Mouse (Mus musculus): ENCODE measurements around the gene Rapgef2.
"Not testable (repeated sequence)": the region's sequence is repeated elsewhere in the genome, so short reads cannot be mapped to it uniquely, and the experiment has no call there.

The Rapgef2 gene

DNA sequence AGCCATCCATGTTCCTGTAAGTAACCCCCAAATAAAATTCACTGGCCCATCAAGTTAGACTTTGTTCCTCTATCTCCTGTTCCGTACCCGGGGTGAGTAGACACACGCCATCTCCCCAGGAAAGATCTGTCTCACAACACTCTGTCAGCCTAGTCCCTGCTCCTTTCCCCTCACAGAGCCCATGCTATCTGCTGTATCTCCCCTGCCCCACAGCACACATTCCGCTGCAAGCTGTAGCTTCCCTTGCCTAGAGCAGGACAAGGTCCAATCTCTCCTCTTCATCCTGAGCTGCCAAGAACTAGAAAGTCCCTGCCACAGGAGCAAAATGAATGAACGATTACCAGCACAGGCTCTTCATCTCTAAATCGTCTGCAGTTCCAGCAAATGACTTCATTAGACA, 184.6 kb downstream of the Rapgef2 start:
- ATAC-seq (ENCODE audit: low TSS enrichment) = peak; percentile 47

DNA sequence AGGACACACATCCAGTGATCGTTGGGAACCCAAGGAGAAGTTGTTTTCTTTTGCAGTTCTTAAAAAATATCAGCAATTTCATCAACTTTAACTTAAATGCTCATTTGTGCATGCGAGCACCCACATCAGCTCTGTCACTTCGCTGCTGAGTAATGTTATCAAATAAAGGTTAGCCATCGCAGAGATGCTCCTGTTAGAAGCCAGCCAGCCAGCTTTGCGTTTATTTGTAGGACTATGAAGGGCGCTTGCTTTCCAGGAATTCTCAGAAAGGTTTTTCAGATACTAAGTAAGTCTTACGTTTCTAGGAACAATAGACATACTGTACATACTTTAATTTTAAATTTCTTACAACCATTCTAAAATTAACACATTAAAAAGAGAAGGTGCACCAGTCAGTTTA, 185.5 kb downstream of the Rapgef2 start:
- 0 out of 2 replicates have a peak, but pooled peaks have one; percentile 50 for ATAC-seq (ENCODE audit: low TSS enrichment)

DNA sequence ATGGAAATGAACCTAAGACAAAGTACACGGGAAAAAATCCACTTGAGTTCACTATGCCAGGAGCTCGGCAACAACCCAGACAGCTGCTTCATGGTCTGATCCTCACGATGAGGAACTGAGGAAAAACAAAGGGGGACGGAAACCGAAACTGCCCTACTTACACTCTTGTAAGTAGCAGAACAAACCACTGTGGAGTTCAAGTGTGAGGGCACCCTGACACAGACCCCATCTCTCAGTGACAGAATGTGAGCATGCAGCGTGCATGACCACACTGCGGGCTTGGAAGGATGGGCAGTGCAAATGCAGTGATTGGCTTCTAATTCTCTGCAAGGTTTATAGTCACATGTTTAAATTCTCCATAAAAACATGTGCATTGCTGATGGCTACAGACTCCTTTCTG, 197.2 kb downstream of the Rapgef2 start:
- peak; percentile 32 for ATAC-seq (ENCODE audit: low TSS enrichment)

DNA sequence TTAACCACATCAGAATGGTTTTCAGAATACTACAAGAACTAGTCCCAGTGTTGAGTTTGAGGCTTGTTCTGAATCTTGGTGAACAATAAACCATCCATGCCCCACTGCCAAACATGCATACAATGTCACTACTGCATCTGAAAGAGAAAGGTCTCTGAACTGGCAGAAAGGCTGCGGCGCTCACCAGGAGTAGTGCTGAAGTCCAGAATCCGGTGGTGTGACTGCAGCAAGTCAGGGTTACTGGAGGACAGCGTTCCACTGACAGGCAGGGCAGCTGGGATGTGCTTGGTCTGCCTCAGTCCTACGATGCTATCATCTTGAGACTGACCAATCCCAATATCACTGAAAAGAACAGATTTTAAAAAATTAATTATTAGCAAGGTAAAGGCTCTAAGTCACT, 197.9 kb downstream of the Rapgef2 start:
- no peak for ATAC-seq (ENCODE audit: low TSS enrichment)

DNA sequence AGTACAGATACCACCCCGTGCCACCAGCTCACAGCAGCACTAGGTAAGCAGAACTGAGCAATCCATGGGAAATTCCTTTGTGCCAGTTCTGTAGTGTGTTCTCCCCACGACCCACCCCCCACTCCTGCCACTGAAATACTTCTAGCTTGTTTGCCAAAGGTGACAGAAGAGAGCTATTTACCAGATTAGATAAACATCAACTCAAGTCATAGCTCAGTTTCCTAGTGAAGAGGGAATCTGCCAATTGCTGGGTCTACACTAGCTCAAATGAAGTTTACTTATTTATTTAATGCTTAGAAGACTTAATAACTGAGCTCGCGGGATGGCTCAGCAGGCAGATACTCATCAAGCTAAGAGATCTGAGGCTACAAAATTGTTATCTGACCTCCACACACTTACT, 200.0 kb downstream of the Rapgef2 start:
- no peak for ATAC-seq (ENCODE audit: low TSS enrichment)

DNA sequence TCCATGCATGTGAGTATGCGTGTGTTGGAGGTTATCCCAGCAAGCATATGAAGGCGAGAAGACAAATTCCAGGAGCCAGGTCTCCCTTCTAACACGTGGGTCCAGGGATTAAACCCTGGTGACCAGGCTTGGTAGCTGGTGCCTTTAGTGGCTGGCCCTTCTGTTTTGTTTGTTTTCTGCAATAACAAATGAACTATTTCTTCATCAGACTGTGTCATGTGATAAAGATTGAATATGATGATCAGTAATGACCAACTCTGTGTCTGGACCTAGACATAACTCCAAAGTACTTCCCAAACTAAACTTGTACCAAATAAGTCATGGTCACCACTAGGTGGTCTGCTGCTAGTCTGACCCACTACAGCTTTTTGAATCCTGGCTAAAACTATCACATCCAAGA, 202.4 kb downstream of the Rapgef2 start:
- ATAC-seq (ENCODE audit: low TSS enrichment) = no peak

DNA sequence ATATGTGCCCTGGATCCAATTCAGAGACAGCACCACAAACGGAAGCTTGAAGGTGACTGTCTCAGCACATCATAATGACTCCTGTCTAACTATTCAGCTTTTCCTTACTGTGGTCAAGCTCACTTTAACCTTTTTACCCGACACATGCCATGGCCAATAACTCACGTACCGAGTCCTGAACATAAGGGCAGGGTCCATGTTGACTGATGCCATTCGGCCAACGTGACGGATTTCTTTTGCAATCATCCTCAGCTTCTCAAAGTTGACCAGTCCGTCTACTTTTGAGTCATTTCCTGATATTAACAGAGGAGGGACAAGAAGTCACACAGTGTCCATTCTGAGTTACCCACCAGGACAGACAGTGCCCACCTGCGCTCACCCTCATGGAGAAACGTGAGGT, 203.3 kb downstream of the Rapgef2 start:
- ATAC-seq (ENCODE audit: low TSS enrichment) = no peak

DNA sequence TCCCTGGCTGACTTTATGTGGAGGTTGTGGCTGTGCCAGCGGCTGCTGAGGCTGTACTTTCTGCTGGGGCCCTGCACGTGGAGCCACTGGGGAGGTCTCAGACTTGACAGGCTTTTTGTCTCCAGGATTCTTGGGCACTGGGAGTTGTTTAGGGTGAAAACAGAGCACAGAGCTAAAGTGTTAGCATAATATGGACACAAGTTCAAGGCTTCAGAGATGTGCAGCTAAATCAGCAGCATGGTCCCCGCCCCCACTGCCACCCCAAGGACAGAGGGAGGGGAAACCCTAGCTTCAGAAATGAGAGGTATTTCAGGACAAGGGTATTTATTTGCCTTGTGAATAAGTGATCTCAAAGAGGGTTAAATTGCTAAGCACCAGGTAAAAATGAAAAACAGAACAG, 207.2 kb downstream of the Rapgef2 start:
- ATAC-seq (ENCODE audit: low TSS enrichment) = no peak

DNA sequence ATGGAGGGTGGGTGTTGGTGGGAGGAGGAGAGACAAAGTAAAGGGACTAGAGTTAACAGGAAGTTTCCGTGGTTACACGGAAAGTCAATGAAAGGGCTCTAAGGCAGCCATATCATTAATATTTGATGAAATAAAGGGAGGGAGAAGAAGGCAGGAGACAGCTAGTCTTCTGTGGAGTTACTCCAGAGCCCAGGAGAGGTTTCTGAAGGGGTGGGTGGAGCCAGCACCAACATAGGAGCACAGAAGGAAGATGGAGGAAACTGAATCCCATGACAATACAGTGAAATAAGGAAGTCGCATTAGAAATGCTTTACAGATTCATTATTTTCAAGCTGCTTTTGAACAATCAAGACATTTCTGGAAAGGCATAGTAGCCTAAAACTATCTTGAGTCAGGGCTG, 211.3 kb downstream of the Rapgef2 start:
- ATAC-seq (ENCODE audit: low TSS enrichment) = no peak

DNA sequence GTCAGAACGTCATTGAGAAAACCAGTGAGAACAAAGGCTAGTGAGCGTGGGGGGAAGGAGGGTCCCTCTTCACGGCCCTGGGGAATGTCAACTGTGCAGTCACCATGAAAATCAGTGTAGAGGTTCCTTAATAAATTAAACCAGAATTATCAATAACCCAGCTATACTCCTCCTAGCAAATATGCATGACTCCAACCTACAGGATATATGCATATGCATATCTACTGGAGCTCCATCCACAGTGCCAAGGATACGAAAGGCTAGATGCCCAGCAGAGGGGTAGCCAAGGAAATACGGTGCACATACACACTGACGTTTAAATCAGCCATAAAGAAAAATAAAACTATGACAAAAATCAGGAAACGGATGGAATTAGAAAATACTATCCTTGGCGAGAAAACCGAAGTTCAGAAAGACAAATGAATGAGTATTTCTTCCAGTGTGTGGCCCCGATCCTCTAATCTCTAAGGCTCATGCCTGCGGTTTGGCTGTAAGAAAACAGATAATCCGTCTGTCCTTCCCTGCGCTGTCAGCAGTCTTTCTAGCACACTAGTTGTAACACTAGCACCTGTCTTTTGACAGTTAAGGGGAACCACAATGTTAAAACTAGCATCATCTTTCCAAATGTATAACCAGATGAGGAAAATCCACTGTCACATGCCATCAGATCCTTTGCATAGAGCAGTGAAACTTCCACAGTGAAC, 212.6 kb downstream of the Rapgef2 start:
- no peak for ATAC-seq (ENCODE audit: low TSS enrichment)

DNA sequence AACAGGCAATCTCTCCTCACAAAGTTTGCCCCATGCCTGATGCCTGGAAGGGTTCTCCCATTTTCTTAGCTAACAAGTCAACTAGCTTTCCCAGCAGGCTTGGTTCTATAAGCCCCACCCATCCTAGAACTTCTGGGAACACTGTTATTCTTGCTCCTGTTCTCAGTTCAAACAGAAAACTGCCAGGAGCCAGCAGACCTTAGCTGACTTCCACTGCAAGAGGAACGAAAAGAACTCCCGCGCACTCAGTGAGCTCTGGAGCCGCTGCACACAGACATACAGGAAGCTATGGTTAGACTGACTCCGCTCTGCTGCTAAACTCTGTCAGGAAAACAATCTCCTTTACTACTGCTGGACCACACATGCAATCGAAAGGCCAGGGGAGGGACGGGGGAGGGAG, 214.8 kb downstream of the Rapgef2 start:
- peak; percentile 53 for ATAC-seq (ENCODE audit: low TSS enrichment)

DNA sequence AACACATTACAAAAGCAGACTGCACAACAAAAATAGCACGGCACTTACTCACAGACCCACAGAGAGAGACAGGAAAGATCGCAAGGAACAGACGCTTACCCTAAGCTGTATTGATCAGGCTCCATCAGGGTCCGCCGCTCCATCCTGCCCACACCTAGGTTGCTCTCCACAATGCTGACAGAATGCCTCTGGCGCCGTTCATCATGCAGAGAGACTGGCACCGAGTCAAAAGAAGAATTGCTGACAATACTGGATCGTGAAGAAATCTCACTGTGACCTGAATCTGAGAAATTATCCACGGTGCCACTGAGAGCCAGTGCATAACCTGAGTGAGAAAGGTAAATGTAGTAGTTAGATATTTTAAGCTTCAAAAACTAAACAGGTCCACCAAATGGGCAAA, 216.4 kb downstream of the Rapgef2 start:
- ATAC-seq (ENCODE audit: low TSS enrichment) = 0 out of 2 replicates have a peak, but pooled peaks have one; percentile 6

DNA sequence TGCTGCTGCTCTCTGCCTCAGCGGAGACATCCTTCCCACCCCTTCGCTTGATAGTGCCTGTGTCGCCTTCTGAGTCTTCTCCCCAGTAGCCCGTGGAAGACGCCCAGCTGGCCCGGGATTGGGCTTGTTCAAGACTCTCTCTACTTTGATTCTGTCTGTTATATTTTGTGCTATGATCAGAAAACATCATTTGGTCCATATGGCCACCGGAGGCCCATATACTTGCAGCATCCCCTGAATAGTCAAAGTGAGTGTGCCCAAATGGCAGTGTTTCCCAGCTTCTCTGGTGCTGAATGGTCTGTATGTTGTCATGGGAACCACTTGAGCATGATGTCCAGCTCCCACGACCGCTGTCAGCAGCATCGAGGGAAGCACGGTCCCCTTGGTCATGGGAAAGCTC, 217.3 kb downstream of the Rapgef2 start:
- ATAC-seq (ENCODE audit: low TSS enrichment) = no peak

DNA sequence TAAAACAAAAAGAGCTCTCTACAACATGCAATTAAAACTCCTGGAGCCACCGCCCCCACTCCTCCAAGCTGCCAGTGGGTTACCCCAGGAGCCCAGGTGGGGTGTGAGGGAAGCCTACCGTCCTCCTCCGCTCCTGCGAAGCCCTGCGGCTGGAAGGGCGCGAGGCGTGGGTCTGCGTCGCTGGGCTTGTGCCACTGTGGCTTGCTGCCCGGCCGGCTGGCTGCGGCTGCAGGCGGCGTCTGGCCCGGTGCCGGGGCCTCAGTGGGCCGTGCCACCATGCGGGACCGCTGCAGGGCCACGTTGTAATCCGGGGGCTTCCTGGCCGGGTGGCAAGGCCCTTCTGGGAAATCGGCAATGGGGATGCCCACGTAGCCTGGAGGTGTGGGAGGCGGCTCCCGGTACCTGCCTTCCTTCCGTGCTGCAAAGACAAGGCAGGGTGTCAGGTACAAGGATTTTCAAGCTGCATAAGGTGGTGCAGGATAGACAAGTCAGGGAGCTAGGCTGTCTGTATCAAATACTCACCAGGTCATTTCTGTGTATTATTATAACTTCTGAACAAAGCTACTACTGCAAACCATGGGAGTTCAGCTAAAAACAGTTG, 219.8 kb downstream of the Rapgef2 start:
- ATAC-seq (ENCODE audit: low TSS enrichment) = peak; percentile 73

DNA sequence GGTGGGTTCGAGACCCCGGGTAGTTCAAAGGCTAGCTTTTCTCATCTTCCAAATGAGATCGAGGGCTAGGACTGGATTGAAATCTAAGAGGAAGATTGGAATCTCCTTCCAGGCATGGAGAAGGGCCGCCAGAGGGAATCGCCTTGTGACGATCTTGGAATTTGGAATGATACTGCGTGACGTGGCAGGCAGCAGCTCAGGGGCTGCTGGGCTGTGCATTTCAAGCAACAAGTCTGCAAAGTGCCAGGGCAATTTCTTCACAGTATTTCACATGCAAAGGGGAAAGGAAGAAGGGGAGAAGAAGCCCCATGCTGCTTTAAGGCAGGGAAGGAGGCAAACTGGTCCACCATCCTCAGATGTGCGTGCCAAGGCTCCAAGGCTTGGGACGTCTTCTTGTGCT, 222.2 kb downstream of the Rapgef2 start:
- no peak for ATAC-seq (ENCODE audit: low TSS enrichment)

DNA sequence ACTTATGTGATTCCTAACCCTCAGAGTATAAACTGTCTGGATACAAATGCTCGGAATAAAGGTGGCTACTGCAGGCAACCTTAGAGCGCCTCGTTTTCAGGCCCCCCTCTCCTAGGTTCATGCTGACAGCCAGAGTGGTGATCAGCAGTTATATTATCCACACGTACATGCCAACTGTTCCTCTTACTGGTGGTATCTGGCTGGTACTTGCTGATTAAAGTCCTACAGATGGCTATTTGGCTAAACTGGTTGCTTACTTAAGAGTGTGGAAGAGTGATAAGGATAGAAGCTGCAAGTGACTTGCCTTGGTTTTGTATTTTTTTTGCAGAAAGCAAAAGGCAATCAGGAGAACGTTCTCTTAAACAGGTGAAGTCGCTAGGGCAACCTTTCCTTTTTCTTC, 224.9 kb downstream of the Rapgef2 start:
- ATAC-seq (ENCODE audit: low TSS enrichment) = 0 out of 2 replicates have a peak, but pooled peaks have one; percentile 31

DNA sequence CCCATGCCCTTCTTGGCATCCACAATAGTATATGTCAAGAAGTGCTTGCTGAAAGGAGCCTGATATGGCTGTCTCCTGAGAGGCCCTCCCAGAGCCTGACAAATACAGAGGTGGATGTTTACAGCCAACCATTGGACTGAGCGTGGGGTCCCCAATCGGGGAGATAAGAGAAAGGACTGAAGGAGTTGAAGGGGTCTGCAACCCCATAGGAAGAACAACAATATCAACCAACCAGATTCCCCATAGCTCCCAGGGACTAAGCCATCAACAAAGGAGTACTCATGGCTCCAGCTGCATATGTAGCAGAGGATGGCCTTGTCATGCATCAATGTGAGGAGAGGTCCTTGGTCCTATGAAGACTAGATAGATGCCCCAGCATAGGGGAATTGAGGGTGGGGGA, 227.8 kb downstream of the Rapgef2 start:
- not testable (repeated sequence) for ATAC-seq (ENCODE audit: low TSS enrichment)

DNA sequence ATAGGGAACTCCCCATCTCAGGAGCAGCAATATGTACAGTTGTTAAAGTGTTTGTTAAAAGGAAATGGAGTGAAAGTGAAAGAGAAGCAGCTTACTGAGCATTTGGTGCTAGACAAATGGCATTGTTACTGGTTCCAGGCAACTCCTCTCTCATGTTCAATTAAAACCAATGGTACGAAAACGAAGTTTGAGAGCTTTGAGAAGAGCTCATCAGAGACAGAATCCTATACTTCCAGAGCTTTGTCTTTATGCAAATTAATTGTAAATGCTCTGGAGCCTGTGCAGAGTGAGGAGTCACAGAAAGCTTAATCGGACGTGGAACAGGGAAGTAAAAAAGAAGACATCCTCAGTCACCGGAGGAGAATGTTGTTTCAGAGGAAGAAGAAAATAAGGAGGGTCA, 241.1 kb downstream of the Rapgef2 start:
- ATAC-seq (ENCODE audit: low TSS enrichment) = no peak

DNA sequence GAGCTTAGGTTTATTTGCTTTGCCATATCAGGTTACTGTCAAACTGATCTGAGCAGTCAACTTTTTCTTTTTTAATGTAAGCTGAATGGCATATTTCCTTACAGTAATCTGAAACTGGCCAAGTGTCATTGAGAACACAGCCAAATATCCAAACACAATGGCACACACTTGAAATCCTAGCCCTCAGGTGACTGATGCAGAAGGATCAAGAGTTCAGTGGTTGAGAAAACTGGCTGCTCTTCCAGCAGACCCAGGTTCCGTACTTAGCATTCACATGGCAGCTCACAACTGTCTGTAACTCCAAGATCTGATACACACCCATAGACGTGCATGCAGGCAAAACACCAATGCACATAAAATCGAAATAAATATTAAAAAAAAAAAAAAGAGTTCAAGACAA, 243.3 kb downstream of the Rapgef2 start:
- no peak for ATAC-seq (ENCODE audit: low TSS enrichment)

DNA sequence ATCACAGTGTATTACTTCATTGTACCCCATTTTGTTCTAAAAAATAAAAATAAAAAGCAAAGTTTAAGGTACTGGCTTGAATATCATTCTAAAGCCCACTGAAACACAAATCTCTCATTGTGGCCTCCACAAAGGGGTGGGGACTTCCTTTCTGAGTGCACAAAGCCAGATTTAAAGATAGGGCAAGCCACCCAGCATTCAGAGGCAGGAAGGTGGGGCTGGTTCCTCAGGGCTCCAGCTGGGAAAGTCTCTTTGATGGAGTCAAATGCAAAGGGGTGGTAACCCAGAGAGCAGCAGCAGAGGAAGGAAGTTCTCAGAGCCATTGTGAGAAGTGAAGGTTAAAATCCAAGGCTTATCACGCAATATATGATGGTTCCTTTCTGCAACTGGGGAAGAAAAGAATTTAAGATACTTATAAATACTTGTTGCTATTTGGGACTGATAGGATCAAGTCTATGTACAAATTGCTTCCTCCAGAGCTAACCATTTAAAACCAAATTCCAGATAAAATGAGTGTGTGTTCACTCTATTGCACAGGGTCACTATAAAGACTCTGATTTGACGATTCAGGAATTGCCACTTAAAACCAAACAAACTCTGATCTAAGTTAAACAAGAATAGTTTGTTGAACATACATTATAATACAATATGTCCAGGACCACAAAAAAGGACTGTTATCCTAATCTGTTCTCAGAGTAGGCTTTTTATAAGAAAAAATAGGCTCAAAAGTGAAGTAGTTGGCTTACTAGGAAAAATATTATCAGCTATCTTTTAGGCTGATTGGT, 246.5 kb downstream of the Rapgef2 start:
- ATAC-seq (ENCODE audit: low TSS enrichment) = no peak

DNA sequence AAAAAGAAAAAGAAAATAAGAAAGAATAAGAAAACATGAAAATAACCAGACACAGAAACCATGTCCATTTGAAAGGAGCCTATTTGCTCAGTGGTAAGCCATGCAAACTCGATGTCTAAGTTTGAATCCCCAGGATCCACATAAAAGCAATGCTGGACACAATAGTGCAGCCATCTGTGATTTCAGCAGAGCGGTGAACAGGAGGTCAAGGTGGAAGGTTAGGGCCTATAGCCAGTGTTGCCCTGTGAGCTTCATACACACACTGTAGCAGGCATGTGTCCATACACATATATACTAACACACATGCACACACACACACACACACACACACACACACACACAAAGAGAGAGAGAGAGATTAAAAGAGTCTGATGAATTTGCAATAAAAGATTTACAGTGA, 247.3 kb downstream of the Rapgef2 start:
- ATAC-seq (ENCODE audit: low TSS enrichment) = no peak

DNA sequence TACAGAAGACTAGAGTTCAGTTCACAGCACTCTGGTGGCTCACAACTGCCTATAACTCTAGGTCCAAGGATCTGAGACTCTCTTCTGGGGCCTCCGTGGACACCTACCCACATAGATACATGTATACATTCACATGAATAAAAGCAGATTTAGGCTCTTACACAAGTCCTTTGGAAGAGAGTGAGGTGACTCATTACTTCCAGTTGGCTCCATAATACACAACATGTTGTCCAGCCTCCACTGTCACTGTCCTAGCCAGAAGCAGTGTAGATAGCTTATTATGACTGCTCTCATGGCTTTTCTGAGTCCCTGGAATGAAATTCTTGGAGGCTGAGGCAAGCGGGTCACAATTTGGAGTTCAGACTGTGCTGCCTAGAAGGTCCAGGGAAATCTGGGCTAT, 251.9 kb downstream of the Rapgef2 start:
- ATAC-seq (ENCODE audit: low TSS enrichment) = peak; percentile 94

DNA sequence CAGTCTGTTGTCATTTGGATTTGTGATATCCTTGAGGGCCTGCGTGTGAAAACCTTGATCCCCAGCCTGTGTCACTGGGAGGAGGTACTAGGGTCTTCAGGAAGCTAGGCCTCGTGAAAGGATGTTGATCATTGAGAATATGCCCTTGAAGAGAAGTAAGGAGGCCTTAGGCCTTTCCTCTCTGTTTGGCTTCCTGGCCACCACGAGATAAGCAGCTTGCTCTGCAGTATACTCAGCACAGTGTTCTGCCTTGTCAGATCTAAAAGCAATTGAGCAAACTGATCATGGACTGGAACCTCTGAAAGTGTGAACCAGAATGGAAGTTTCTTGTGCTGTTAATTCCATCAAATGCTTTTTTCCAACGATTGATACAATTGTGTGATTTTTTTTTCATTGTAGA, 255.5 kb downstream of the Rapgef2 start:
- no peak for ATAC-seq (ENCODE audit: low TSS enrichment)
